18 mouse cellular contexts compared by ENCODE assay signal in the genomic region with DNA sequence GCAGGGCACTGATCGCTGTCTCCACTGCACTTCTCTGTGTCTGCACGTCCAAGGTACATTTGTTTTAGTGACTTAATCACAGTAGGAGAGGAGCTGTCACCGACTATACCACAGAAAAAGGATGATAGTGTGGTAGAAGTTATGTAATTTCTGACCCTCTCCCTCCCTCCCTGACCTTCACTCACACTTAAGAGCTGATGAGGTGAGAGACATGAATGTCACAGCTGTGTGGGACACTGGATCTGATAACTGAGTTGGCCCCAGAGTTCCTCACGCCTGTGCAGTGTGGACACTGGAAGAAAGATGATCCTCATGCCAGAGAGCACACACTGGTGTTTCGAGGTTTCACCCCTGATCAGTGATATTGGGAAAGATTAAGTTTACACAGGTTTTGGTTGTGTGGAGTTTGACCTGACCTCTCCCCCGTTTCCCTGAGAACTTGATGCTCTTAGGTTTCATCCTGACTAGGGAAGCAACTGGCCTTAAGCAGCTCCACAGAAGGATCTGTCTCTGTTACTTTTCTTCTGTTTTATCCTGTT. TPM values are rescaled to one million over a fixed set of nuclear protein-coding genes. Genes with fewer than 3 reads are reported as not detected.
DNase-seq lines count a peak whose midpoint lies in the region; ATAC-seq and TF ChIP-seq lines count a peak whose summit lies in the region.
"Had no signal": no experiment of that assay in that cellular context is flagged by ENCODE, and none has a peak within 500 bp of the region (broad histone marks: within the 10 kb centered on the region; RNA-seq: fewer than 3 reads in every experiment).

No protein-coding gene starts in this region.

- 46% methylated on average over 6 of the region's 6 CpGs for WGBS in lung, postnatal 0 days
- 71% methylated on average over 6 of the region's 6 CpGs for WGBS in intestine, embryonic 16.5 days
- 44% methylated on average over 6 of the region's 6 CpGs for WGBS in small intestine, adult 2 months

- no peak overlapping the region for H3K4me3 ChIP-seq in gastrocnemius, adult 2 months
- no peak overlapping the region for H3K4me3 ChIP-seq in lung, postnatal 0 days (ENCODE audit: low read depth, low read length)
- H3K4me3 ChIP-seq in intestine, embryonic 16.5 days (ENCODE audit: low read length): no peak overlapping the region
- H3K4me3 ChIP-seq in small intestine, adult 2 months (ENCODE audit: low read depth, low read length): no peak overlapping the region

- no peak for DNase-seq in gastrocnemius, adult 2 months
- no peak for DNase-seq in gastrocnemius, postnatal 4 days (ENCODE audit: low spot score in 2 of 2)
- peak; percentile 77 for DNase-seq in lung, postnatal 0 days (ENCODE audit: low spot score)
- no peak for DNase-seq in lung, postnatal 10 days
- DNase-seq: adrenal gland, postnatal 10 days; cerebellum, adult 2 months; heart, postnatal 4 days; kidney, postnatal 14 days; right cerebral cortex, postnatal 14 days had no signal

- no peak for TF ChIP-seq CTCF in gastrocnemius, adult 2 months (IDR thresholded peaks at IDR 0.05)
- no peak for TF ChIP-seq CTCF in lung, postnatal 0 days (IDR thresholded peaks at IDR 0.05)
- TF ChIP-seq CTCF in small intestine, adult 2 months (IDR thresholded peaks at IDR 0.05; ENCODE audit: extremely low read depth, insufficient read length, insufficient replicate concordance, low read depth, low read length): no peak

- no peaks in the 10 kb centered on the region for H3K36me3 ChIP-seq in lung, postnatal 0 days (ENCODE audit: insufficient read depth, low read length)
- H3K36me3 ChIP-seq in intestine, embryonic 16.5 days (ENCODE audit: control insufficient read depth, insufficient read depth, low read length): no peaks in the 10 kb centered on the region
- no peaks in the 10 kb centered on the region for H3K36me3 ChIP-seq in small intestine, adult 2 months (ENCODE audit: control insufficient read depth, insufficient read depth, low read length)
- H3K36me3 ChIP-seq: forebrain, embryonic 10.5 days; heart, embryonic 15.5 days; limb, embryonic 13.5 days; midbrain, embryonic 10.5 days had no signal

- no peaks in the 10 kb centered on the region for H3K27me3 ChIP-seq in lung, postnatal 0 days (replicated peaks; ENCODE audit: insufficient read depth, low read length)
- H3K27me3 ChIP-seq in intestine, embryonic 16.5 days (replicated peaks; ENCODE audit: control insufficient read depth, insufficient read depth, low read length): peaks cover 12% of the 10 kb centered on the region
- H3K27me3 ChIP-seq in small intestine, adult 2 months (ENCODE audit: control insufficient read depth, insufficient read depth, low read length): no peaks in the 10 kb centered on the region

- intact Hi-C loops in gastrocnemius, adult 2 months (cut with DNase I): no loop called here

- H3K27ac ChIP-seq in gastrocnemius, adult 2 months: peak overlapping the region; percentile 90
- no peak overlapping the region for H3K27ac ChIP-seq in lung, postnatal 0 days (ENCODE audit: low read length)
- H3K27ac ChIP-seq in intestine, embryonic 16.5 days (ENCODE audit: low read length): peak overlapping the region; percentile 73
- H3K27ac ChIP-seq in small intestine, adult 2 months (ENCODE audit: insufficient read depth, low read depth, low read length): peak overlapping the region; percentile 87
- H3K27ac ChIP-seq: forebrain, embryonic 10.5 days; heart, embryonic 15.5 days; limb, embryonic 13.5 days; midbrain, embryonic 10.5 days; stomach, postnatal 0 days had no signal

- H3K9me3 ChIP-seq in lung, postnatal 0 days (ENCODE audit: low read length): no peaks in the 10 kb centered on the region
- no peaks in the 10 kb centered on the region for H3K9me3 ChIP-seq in intestine, embryonic 16.5 days (ENCODE audit: control insufficient read depth, low read length)
- H3K9me3 ChIP-seq: forebrain, embryonic 10.5 days; heart, embryonic 15.5 days; limb, embryonic 13.5 days; midbrain, embryonic 10.5 days had no signal

- TF ChIP-seq EP300 in lung, postnatal 0 days (IDR thresholded peaks at IDR 0.05): peak; percentile 68

- peaks cover 9% of the 10 kb centered on the region; the same call in 1 of the 2 replicates for H3K4me1 ChIP-seq in lung, postnatal 0 days (ENCODE audit: insufficient read depth, low read depth, low read length)
- H3K4me1 ChIP-seq in intestine, embryonic 16.5 days (ENCODE audit: control insufficient read depth, insufficient read depth, low read length): peaks cover 16% of the 10 kb centered on the region
- peaks cover 26% of the 10 kb centered on the region for H3K4me1 ChIP-seq in small intestine, adult 2 months (ENCODE audit: control insufficient read depth, insufficient read depth, insufficient read length, low read length)

- no peak overlapping the region for H3K9ac ChIP-seq in lung, postnatal 0 days (replicated peaks; ENCODE audit: low read depth)
- H3K9ac ChIP-seq in intestine, embryonic 16.5 days (ENCODE audit: low read depth, low read length): peak overlapping the region; percentile 69; the same call in 1 of the 2 replicates
- H3K9ac ChIP-seq: heart, embryonic 15.5 days; limb, embryonic 13.5 days had no signal

- no peak overlapping the region for H3K4me2 ChIP-seq in lung, postnatal 0 days (replicated peaks; ENCODE audit: low read depth, low read length)
- peak overlapping the region; percentile 74; the same call in 1 of the 2 replicates for H3K4me2 ChIP-seq in intestine, embryonic 16.5 days (ENCODE audit: low read depth, low read length)

- peak; percentile 16; the same call in 1 of the 2 replicates for ATAC-seq in lung, postnatal 0 days
- ATAC-seq in intestine, embryonic 16.5 days: no peak
- no peak for ATAC-seq in megakaryocyte-erythroid progenitor cell, adult 5-6 weeks (replicated peaks; ENCODE audit: low FRiP score, low TSS enrichment, poor library complexity, severe bottlenecking)
- ATAC-seq in cerebellum, adult (ENCODE audit: insufficient number of reproducible peaks, low FRiP score, low TSS enrichment): no peak

- TF ChIP-seq POLR2A in small intestine, adult 2 months (IDR thresholded peaks at IDR 0.05; ENCODE audit: low read depth, low read length): no peak

RNA-seq across cellular contexts. Expression of a gene that starts 20.6 kb away (rescaled TPM):
- total RNA-seq in gastrocnemius, adult 2 months (2021): 10 to 100 TPM; 28.2 to 41.1 TPM
- total RNA-seq in gastrocnemius, postnatal 4 days (2021): 10 to 100 TPM; 38.8 to 51.5 TPM
- polyA plus RNA-seq in lung, postnatal 0 days (2015; fragmentation: Nextera tagmentation; extraction: Ambion mirVana): 213 and 222 TPM in 2 replicates
- 307 and 325 TPM in 2 replicates for polyA plus RNA-seq in intestine, embryonic 16.5 days (2015; fragmentation: Nextera tagmentation; extraction: Ambion mirVana)
- polyA plus RNA-seq in small intestine, adult 2 months (2012; rRNA removed): 2,533 and 6,705 TPM in 2 replicates
- total RNA-seq in megakaryocyte-erythroid progenitor cell, adult 5-6 weeks (2014; fragmentation: Nextera tagmentation): 870 and 1,054 TPM in 2 replicates
- total RNA-seq in megakaryocyte-erythroid progenitor cell, adult 5-6 weeks (2017): 664 and 816 TPM in 2 replicates

RNA-seq across cellular contexts. Expression of a gene that starts 23.8 kb away (rescaled TPM):
- total RNA-seq in gastrocnemius, adult 2 months (2021): 100 to 1,000 TPM; 364 to 443 TPM
- 100 to 1,000 TPM; 863 to 945 TPM for total RNA-seq in gastrocnemius, postnatal 4 days (2021)
- 1,282 and 1,435 TPM in 2 replicates for polyA plus RNA-seq in lung, postnatal 0 days (2015; fragmentation: Nextera tagmentation; extraction: Ambion mirVana)
- 1,753 and 1,902 TPM in 2 replicates for polyA plus RNA-seq in intestine, embryonic 16.5 days (2015; fragmentation: Nextera tagmentation; extraction: Ambion mirVana)
- 509 and 766 TPM in 2 replicates for polyA plus RNA-seq in small intestine, adult 2 months (2012; rRNA removed)
- total RNA-seq in megakaryocyte-erythroid progenitor cell, adult 5-6 weeks (2014; fragmentation: Nextera tagmentation): 6,055 and 6,432 TPM in 2 replicates
- total RNA-seq in megakaryocyte-erythroid progenitor cell, adult 5-6 weeks (2017): 1,728 and 1,730 TPM in 2 replicates

RNA-seq across cellular contexts. Expression of a gene that starts 24.0 kb away (rescaled TPM):
- 10 to 100 TPM; 31.7 to 33.4 TPM for total RNA-seq in gastrocnemius, adult 2 months (2021)
- total RNA-seq in gastrocnemius, postnatal 4 days (2021): 10 to 100 TPM; 37.4 to 38.6 TPM
- polyA plus RNA-seq in lung, postnatal 0 days (2015; fragmentation: Nextera tagmentation; extraction: Ambion mirVana): 28.5 and 31.1 TPM in 2 replicates
- 46.3 and 48.1 TPM in 2 replicates for polyA plus RNA-seq in intestine, embryonic 16.5 days (2015; fragmentation: Nextera tagmentation; extraction: Ambion mirVana)
- 28.4 and 52.3 TPM in 2 replicates for polyA plus RNA-seq in small intestine, adult 2 months (2012; rRNA removed)
- 41.4 and 51.4 TPM in 2 replicates for total RNA-seq in megakaryocyte-erythroid progenitor cell, adult 5-6 weeks (2014; fragmentation: Nextera tagmentation)
- total RNA-seq in megakaryocyte-erythroid progenitor cell, adult 5-6 weeks (2017): 17.4 and 26.2 TPM in 2 replicates

RNA-seq across cellular contexts. Expression of a gene that starts 28.3 kb away (rescaled TPM):
- total RNA-seq in gastrocnemius, adult 2 months (2021): 1 to 10 TPM; 1.3 to 1.4 TPM
- 1 to 10 TPM; 3.8 to 4.5 TPM for total RNA-seq in gastrocnemius, postnatal 4 days (2021)
- 9.3 and 12.0 TPM in 2 replicates for polyA plus RNA-seq in lung, postnatal 0 days (2015; fragmentation: Nextera tagmentation; extraction: Ambion mirVana)
- polyA plus RNA-seq in intestine, embryonic 16.5 days (2015; fragmentation: Nextera tagmentation; extraction: Ambion mirVana): 12.6 and 15.5 TPM in 2 replicates
- polyA plus RNA-seq in small intestine, adult 2 months (2012; rRNA removed): 14.8 and 24.6 TPM in 2 replicates
- total RNA-seq in megakaryocyte-erythroid progenitor cell, adult 5-6 weeks (2014; fragmentation: Nextera tagmentation): 0.90 and 1.8 TPM in 2 replicates
- total RNA-seq in megakaryocyte-erythroid progenitor cell, adult 5-6 weeks (2017): 2.7 TPM in 1 of 2 replicates, not detected in the other

RNA-seq across cellular contexts. Expression of a gene that starts 39.1 kb away (rescaled TPM):
- 1 to 10 TPM; 8.6 to 8.8 TPM for total RNA-seq in gastrocnemius, adult 2 months (2021)
- 10 to 100 TPM; 18.8 to 20.0 TPM for total RNA-seq in gastrocnemius, postnatal 4 days (2021)
- polyA plus RNA-seq in lung, postnatal 0 days (2015; fragmentation: Nextera tagmentation; extraction: Ambion mirVana): 8.8 TPM in 2 replicates
- polyA plus RNA-seq in intestine, embryonic 16.5 days (2015; fragmentation: Nextera tagmentation; extraction: Ambion mirVana): 24.3 and 26.1 TPM in 2 replicates
- polyA plus RNA-seq in small intestine, adult 2 months (2012; rRNA removed): 10.0 and 12.4 TPM in 2 replicates
- 75.2 and 76.4 TPM in 2 replicates for total RNA-seq in megakaryocyte-erythroid progenitor cell, adult 5-6 weeks (2014; fragmentation: Nextera tagmentation)
- 78.8 and 105 TPM in 2 replicates for total RNA-seq in megakaryocyte-erythroid progenitor cell, adult 5-6 weeks (2017)

Comparison
In these comparisons a context has a peak if more than half of its experiments do, and no peak if none do; other contexts are left out.
1. RNA of a gene that starts 20.6 kb away (total RNA-seq): 664 to 1,054 TPM in megakaryocyte-erythroid progenitor cell, adult 5-6 weeks; 38.8 to 51.5 TPM in gastrocnemius, postnatal 4 days and 28.2 to 41.1 TPM in gastrocnemius, adult 2 months; every median in the first group is over 10 times any median in the second.